Mouse (Mus musculus): ENCODE measurements at regions not wholly inside any gene's neighbourhood (a gene's known extent, or its start where the extent isn't known, plus 50 kb on each side); places are given as distances from the start of the nearest gene placed in this dataset.

GRCm38 (mm10) chr6:31178201-31178880 is 219.5 kb upstream of the Klf14 start:
- TF ChIP-seq CTCF (IDR thresholded peaks at IDR 0.05; ENCODE audit: insufficient read depth, low read length) (no peak), POLR2A (IDR thresholded peaks at IDR 0.05; ENCODE audit: borderline replicate concordance, extremely low read depth, low read depth, low read length) (no peak)

Measured in lung, adult 2 months (tissue).